Mouse (Mus musculus) heart, embryonic 12.5 days (tissue): ENCODE measurements around the gene Rcc1l. TPM values are rescaled to one million over a fixed set of nuclear protein-coding genes. Genes with fewer than 3 reads are reported as not detected.

Source experiments
- polyA plus RNA-seq: library from polyadenylated mRNA; unstranded; fragments of >200 nt; fragmentation: Nextera tagmentation; extraction: Ambion mirVana; gene quantifications from 2 replicates; pipeline ENCODE4 v1.2.1, GENCODE M21; 2016

Gene Rcc1l
- polyA plus RNA-seq, 1 experiment from 2014 or later: 25.4 TPM

Other genes with a start within 250 kb of the Rcc1l start
- gene Castor2, start 77.1 kb downstream of the Rcc1l start, polyA plus RNA-seq: 7.5 and 8.1 TPM in 2 replicates
- gene Gtf2ird2, start 7.2 kb upstream of the Rcc1l start, polyA plus RNA-seq: 6.5 and 6.9 TPM in 2 replicates
- 2.0 and 2.2 TPM in 2 replicates for gene Ncf1, start 52.9 kb upstream of the Rcc1l start, polyA plus RNA-seq
- 157 and 165 TPM in 2 replicates for gene Gtf2i, start 138.0 kb upstream of the Rcc1l start, polyA plus RNA-seq